Mouse (Mus musculus): Measurements from ENCODE around the gene Trim68. TPM values are rescaled to one million over a fixed set of nuclear protein-coding genes. Genes with fewer than 3 reads are reported as not detected.
"Not testable (repeated sequence)": the region's sequence is repeated elsewhere in the genome, so short reads cannot be mapped to it uniquely, and the experiment has no call there.

The Trim68 gene
- total and polyA plus RNA-seq, 3 experiments = 7.7 to 11.6 (median 8.1) TPM

DNA sequence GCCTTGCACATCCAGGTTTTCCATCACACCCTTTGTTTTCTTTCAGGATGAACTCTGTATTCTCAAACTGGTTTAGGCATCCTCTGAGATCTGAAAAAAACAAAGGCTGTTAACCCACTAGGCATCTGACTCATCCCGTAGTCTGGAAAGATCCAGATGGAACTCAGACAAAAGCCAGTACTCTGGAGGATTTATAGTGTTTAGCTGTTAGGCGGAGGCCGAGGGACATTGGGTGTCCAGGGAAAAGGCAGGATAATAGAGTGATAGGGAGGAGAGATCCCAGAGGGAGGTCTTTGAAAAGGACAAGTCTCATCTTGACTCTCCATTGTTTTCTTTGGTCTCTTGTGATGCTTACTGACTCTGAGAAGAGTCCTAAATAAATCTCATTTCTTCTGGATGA is 22.5 kb downstream of the Trim68 start, which contains the start of gene Olfr556:
Gene Olfr556, plus strand, starts transcription at position 301 of the 400 bp plus-strand sequence.
- H3K27me3 ChIP-seq (replicated peaks) = no peaks in the 10 kb centered on the region
- no peak within 1 kb of the TSS for H3K4me2 ChIP-seq (ENCODE audit: insufficient read depth, low read depth, poor library complexity, severe bottlenecking)
- no peaks in the 10 kb centered on the region for H3K79me2 ChIP-seq (replicated peaks; ENCODE audit: control insufficient read depth, extremely low read depth, insufficient read depth, poor library complexity, severe bottlenecking)
- in situ Hi-C loops (cut with MboI; ENCODE audit: low pct_ligation_motif_present, low pct_unique_long_range_greater_than_20kb, low sequenced_read_pairs) (loop anchor here (10.0 kb wide), 1 partner anchor 250 kb away; the partner anchor contains the start of gene Olfr571), dilution Hi-C loops (cut with MboI; ENCODE audit: extremely low pct_ligation_motif_present, extremely low pct_unique_long_range_greater_than_20kb, low sequenced_read_pairs) (no loop called here)
- no peaks in the 10 kb centered on the region for H3K36me3 ChIP-seq (replicated peaks in 1 of 2; ENCODE audit: control insufficient read depth in 1 of 2, insufficient read depth in 1 of 2, low read length in 1 of 2)
- no peak within 1 kb of the TSS for H3K4me3 ChIP-seq (replicated peaks in 1 of 3; ENCODE audit: low read depth in 2 of 3, low read length in 2 of 3, poor library complexity in 1 of 3)
- no peaks in the 10 kb centered on the region for H3K4me1 ChIP-seq (ENCODE audit: control insufficient read depth in 1 of 2, insufficient read depth in 2 of 2)
- H3K27ac ChIP-seq (ENCODE audit: insufficient read depth, low read depth) = no peak within 1 kb of the TSS
- DNase-seq (ENCODE audit: extremely low read depth) = no peak
- TF ChIP-seq PAX5 (IDR thresholded peaks at IDR 0.05; ENCODE audit: low read length) = no peak
- TF ChIP-seq ZKSCAN1 (IDR thresholded peaks at IDR 0.05; ENCODE audit: borderline replicate concordance, low read depth, low read length) = no peak
- no peak for TF ChIP-seq ETS1 (conservative IDR thresholded peaks at IDR 0.05; ENCODE audit: low read depth, low read length)
- TF ChIP-seq KAT2A (IDR thresholded peaks at IDR 0.05; ENCODE audit: insufficient replicate concordance, low read length) = no peak
- TF ChIP-seq NELFE (IDR thresholded peaks at IDR 0.05; ENCODE audit: low read depth, low read length) = no peak
- no peak for TF ChIP-seq CHD2 (IDR thresholded peaks at IDR 0.05; ENCODE audit: low read length)
- TF ChIP-seq USF2 (conservative IDR thresholded peaks at IDR 0.05; ENCODE audit: low read depth, low read length) = no peak
- no peak for TF ChIP-seq CHD1 (IDR thresholded peaks at IDR 0.05; ENCODE audit: low read depth, low read length)
- TF ChIP-seq TBP (conservative IDR thresholded peaks at IDR 0.05; ENCODE audit: low read depth, low read length) = no peak
- no peak for TF ChIP-seq IRF4 (IDR thresholded peaks at IDR 0.05; ENCODE audit: low read depth, low read length)
- H3K9me3 ChIP-seq (replicated peaks; ENCODE audit: low read length) = no peaks in the 10 kb centered on the region
- no peak within 1 kb of the TSS for H3K9ac ChIP-seq (ENCODE audit: insufficient read depth, low read depth)

DNA sequence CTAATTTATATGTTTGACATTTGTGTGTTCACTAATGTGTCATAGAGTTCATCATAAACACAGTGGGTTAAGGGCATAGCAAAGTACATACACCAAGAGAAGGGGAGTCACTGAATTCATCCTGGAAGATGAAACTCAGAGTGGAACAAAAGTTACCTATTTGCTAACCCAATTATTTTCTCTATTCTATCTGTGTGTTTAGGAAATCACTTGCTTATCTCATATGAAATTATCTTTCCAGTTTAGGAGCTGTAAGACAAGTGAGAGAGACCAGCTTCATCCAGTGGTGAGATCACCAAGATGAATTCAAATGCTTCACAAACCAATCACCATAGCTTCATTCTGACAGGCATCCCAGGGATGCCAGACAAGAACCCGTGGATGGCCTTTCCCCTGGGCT is 28.6 kb downstream of the Trim68 start, which contains the start of gene Olfr555:
Gene Olfr555, plus strand, starts transcription at position 301 of the 400 bp plus-strand sequence.
- dilution Hi-C loops (cut with MboI; ENCODE audit: extremely low pct_ligation_motif_present, extremely low pct_unique_long_range_greater_than_20kb, low sequenced_read_pairs) (no loop called here), in situ Hi-C loops (cut with MboI; ENCODE audit: low pct_ligation_motif_present, low pct_unique_long_range_greater_than_20kb, low sequenced_read_pairs) (no loop called here)

DNA sequence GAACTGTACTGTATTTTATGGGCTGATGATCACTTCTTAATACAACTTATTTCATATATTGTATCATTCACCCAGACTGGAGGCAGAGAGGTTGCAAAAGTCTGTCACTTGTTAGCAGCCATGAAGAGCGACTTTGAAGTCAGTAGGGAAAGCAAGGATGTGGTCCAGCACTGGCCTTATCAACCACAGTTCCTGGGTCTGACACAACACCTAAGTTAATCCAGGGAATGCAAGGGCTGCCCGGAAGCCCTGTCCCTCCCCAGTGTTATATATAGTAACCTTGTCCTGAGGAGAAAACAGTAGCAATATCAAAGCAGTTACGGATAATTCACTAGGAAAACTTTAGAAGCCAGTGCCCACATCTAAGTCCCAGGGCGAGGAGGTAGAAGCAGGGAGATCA is 42.2 kb downstream of the Trim68 start:
- in situ Hi-C loops (cut with MboI; ENCODE audit: low pct_ligation_motif_present, low pct_unique_long_range_greater_than_20kb, low sequenced_read_pairs); H3K36me3 ChIP-seq (replicated peaks in 1 of 2; ENCODE audit: control insufficient read depth in 1 of 2, insufficient read depth in 1 of 2, low read length in 1 of 2); H3K79me2 ChIP-seq (replicated peaks; ENCODE audit: control insufficient read depth, extremely low read depth, insufficient read depth, poor library complexity, severe bottlenecking); DNase-seq (ENCODE audit: extremely low read depth); H3K4me3 ChIP-seq (replicated peaks in 1 of 3; ENCODE audit: low read depth in 2 of 3, low read length in 2 of 3, poor library complexity in 1 of 3); H3K27ac ChIP-seq (ENCODE audit: insufficient read depth, low read depth); H3K9me3 ChIP-seq (replicated peaks; ENCODE audit: low read length); H3K27me3 ChIP-seq (replicated peaks); H3K9ac ChIP-seq (ENCODE audit: insufficient read depth, low read depth); dilution Hi-C loops (cut with MboI; ENCODE audit: extremely low pct_ligation_motif_present, extremely low pct_unique_long_range_greater_than_20kb, low sequenced_read_pairs); H3K4me2 ChIP-seq (ENCODE audit: insufficient read depth, low read depth, poor library complexity, severe bottlenecking); H3K4me1 ChIP-seq (ENCODE audit: control insufficient read depth in 1 of 2, insufficient read depth in 2 of 2): not testable (repeated sequence)

More for the DNA sequence above, 28.6 kb downstream of the Trim68 start, which contains the start of gene Olfr555:
- Histone ChIP-seq H3K4me1 (ENCODE audit: control insufficient read depth in 1 of 2, insufficient read depth in 2 of 2) (no peaks in the 10 kb centered on the region), H3K9me3 (replicated peaks; ENCODE audit: low read length) (no peaks in the 10 kb centered on the region), H3K4me3 (replicated peaks in 1 of 3; ENCODE audit: low read depth in 2 of 3, low read length in 2 of 3, poor library complexity in 1 of 3) (no peak within 1 kb of the TSS), H3K36me3 (replicated peaks in 1 of 2; ENCODE audit: control insufficient read depth in 1 of 2, insufficient read depth in 1 of 2, low read length in 1 of 2) (no peaks in the 10 kb centered on the region), H3K4me2 (ENCODE audit: insufficient read depth, low read depth, poor library complexity, severe bottlenecking) (no peak within 1 kb of the TSS), H3K27ac (ENCODE audit: insufficient read depth, low read depth) (no peak within 1 kb of the TSS), H3K27me3 (replicated peaks) (no peaks in the 10 kb centered on the region), H3K9ac (ENCODE audit: insufficient read depth, low read depth) (no peak within 1 kb of the TSS), H3K79me2 (replicated peaks; ENCODE audit: control insufficient read depth, extremely low read depth, insufficient read depth, poor library complexity, severe bottlenecking) (no peaks in the 10 kb centered on the region)
- TF ChIP-seq NRF1 (IDR thresholded peaks at IDR 0.05; ENCODE audit: low read depth, low read length) = no peak
- no peak for TF ChIP-seq EP300 (IDR thresholded peaks at IDR 0.05; ENCODE audit: low read length)
- TF ChIP-seq UBTF (IDR thresholded peaks at IDR 0.05; ENCODE audit: low read depth, low read length) = no peak
- no peak for TF ChIP-seq MEF2A (IDR thresholded peaks at IDR 0.05; ENCODE audit: borderline replicate concordance, low read depth, low read length)
- no peak for TF ChIP-seq JUN (IDR thresholded peaks at IDR 0.05; ENCODE audit: insufficient read depth, low read depth, low read length)
- TF ChIP-seq MAFK (IDR thresholded peaks at IDR 0.05; ENCODE audit: insufficient replicate concordance, low read length) = no peak
- TF ChIP-seq TCF12 (IDR thresholded peaks at IDR 0.05; ENCODE audit: low read depth, low read length) = no peak
- no peak for TF ChIP-seq USF2 (conservative IDR thresholded peaks at IDR 0.05; ENCODE audit: low read depth, low read length)
- TF ChIP-seq CHD2 (IDR thresholded peaks at IDR 0.05; ENCODE audit: low read length) = no peak
- no peak for TF ChIP-seq ETS1 (conservative IDR thresholded peaks at IDR 0.05; ENCODE audit: low read depth, low read length)
- no peak for TF ChIP-seq MXI1 (IDR thresholded peaks at IDR 0.05; ENCODE audit: low read depth, low read length)
- DNase-seq (ENCODE audit: extremely low read depth) = no peak
